ENCODE assay signal across 10 mouse cellular contexts in the genomic region with DNA sequence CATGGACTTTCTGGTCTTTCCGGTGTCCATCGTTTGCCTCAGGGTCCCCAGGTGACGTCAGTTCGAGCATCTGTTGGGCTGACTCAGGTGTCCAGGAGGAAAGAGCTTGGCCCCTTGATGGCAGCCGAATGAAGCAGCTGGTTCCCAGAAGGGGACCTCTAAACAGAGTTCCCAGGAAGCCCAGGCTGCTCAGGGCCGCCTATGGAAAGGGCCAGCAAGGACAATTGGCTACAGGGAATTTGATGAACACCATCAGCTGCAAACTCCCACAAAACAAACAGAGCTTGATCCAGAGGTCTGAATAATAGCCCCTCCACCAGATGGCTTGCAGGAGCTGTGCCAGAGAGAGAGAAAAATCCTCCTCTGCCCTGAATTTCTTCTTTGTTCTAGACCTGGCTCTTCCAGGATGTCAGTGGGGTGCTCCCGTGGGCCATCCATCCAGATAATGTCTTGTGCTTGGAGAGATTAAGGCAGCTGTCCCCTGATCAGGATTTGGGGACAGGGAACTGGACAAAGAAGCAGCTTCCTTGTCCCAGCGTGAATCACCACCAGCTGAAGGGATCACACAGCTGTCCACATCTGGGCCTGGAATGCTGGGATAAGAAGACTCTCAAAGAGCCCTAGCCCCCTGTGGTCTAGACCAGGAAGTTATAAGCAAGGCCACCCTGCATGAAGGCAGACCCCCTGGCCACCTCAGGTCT. TPM values are rescaled to one million over a fixed set of nuclear protein-coding genes. Genes with fewer than 3 reads are reported as not detected.
DNase-seq lines count a peak whose midpoint lies in the region; ATAC-seq and TF ChIP-seq lines count a peak whose summit lies in the region.
"Had no signal": no experiment of that assay in that cellular context is flagged by ENCODE, and none has a peak within 500 bp of the region (broad histone marks: within the 10 kb centered on the region; RNA-seq: fewer than 3 reads in every experiment).

No protein-coding gene starts in this region.

- no peak for TF ChIP-seq CTCF in intestine, postnatal 0 days (IDR thresholded peaks at IDR 0.05; ENCODE audit: low read depth)
- TF ChIP-seq CTCF in stomach, postnatal 0 days (IDR thresholded peaks at IDR 0.05; ENCODE audit: low read depth): no peak

- 63% methylated on average over 8 of the region's 8 CpGs for WGBS in intestine, embryonic 14.5 days
- WGBS in intestine, postnatal 0 days: 69% methylated on average over 8 of the region's 8 CpGs
- WGBS in intestine, embryonic 16.5 days: 58% methylated on average over 8 of the region's 8 CpGs
- whole genome bisulfite sequencing in stomach, postnatal 0 days: 55% methylated on average over 8 of the region's 8 CpGs

- peaks cover 12% of the 10 kb centered on the region for H3K4me1 ChIP-seq in intestine, embryonic 14.5 days (replicated peaks; ENCODE audit: control insufficient read depth, insufficient read depth, low read length)
- no peaks in the 10 kb centered on the region for H3K4me1 ChIP-seq in intestine, postnatal 0 days (replicated peaks; ENCODE audit: control insufficient read depth, insufficient read depth, low read length)
- H3K4me1 ChIP-seq in intestine, embryonic 16.5 days (ENCODE audit: control insufficient read depth, insufficient read depth, low read length): peaks cover 21% of the 10 kb centered on the region
- no peaks in the 10 kb centered on the region for H3K4me1 ChIP-seq in stomach, postnatal 0 days (replicated peaks; ENCODE audit: control insufficient read depth, insufficient read depth)

- H3K9ac ChIP-seq in intestine, embryonic 14.5 days (ENCODE audit: low read length): no peak overlapping the region
- no peak overlapping the region for H3K9ac ChIP-seq in intestine, postnatal 0 days (ENCODE audit: low read depth, low read length)
- H3K9ac ChIP-seq in intestine, embryonic 16.5 days (ENCODE audit: low read depth, low read length): no peak overlapping the region
- H3K9ac ChIP-seq in stomach, postnatal 0 days (ENCODE audit: low read length): 0 out of 2 replicates have a peak overlapping the region, but pooled peaks have one; percentile 23

- no peaks in the 10 kb centered on the region for H3K9me3 ChIP-seq in intestine, embryonic 14.5 days (ENCODE audit: control insufficient read depth, low read length)
- H3K9me3 ChIP-seq in intestine, postnatal 0 days (ENCODE audit: control insufficient read depth): no peaks in the 10 kb centered on the region
- no peaks in the 10 kb centered on the region for H3K9me3 ChIP-seq in intestine, embryonic 16.5 days (ENCODE audit: control insufficient read depth, low read length)
- H3K9me3 ChIP-seq in stomach, postnatal 0 days (ENCODE audit: control insufficient read depth, low read length): no peaks in the 10 kb centered on the region

- no peak overlapping the region for H3K4me3 ChIP-seq in intestine, embryonic 14.5 days (ENCODE audit: low read depth, low read length)
- no peak overlapping the region for H3K4me3 ChIP-seq in intestine, postnatal 0 days (ENCODE audit: low read depth, low read length)
- no peak overlapping the region for H3K4me3 ChIP-seq in intestine, embryonic 16.5 days (ENCODE audit: low read length)
- no peak overlapping the region for H3K4me3 ChIP-seq in stomach, postnatal 0 days (ENCODE audit: low read depth, low read length)

- peak overlapping the region; percentile 80 for H3K27ac ChIP-seq in intestine, embryonic 14.5 days (ENCODE audit: low read depth)
- no peak overlapping the region; the same call in 1 of the 2 replicates for H3K27ac ChIP-seq in intestine, postnatal 0 days (ENCODE audit: low read depth, low read length)
- peak overlapping the region; percentile 64 for H3K27ac ChIP-seq in intestine, embryonic 16.5 days (ENCODE audit: low read length)
- H3K27ac ChIP-seq in stomach, postnatal 0 days (replicated peaks): peak overlapping the region; percentile 53

- H3K4me2 ChIP-seq in intestine, embryonic 14.5 days (ENCODE audit: low read length): no peak overlapping the region
- no peak overlapping the region for H3K4me2 ChIP-seq in intestine, postnatal 0 days (replicated peaks; ENCODE audit: low read depth)
- no peak overlapping the region for H3K4me2 ChIP-seq in intestine, embryonic 16.5 days (ENCODE audit: low read depth, low read length)
- H3K4me2 ChIP-seq in stomach, postnatal 0 days (replicated peaks; ENCODE audit: low read depth): no peak overlapping the region

- no peak for TF ChIP-seq EP300 in stomach, postnatal 0 days (optimal IDR thresholded peaks at IDR 0.05)

- no peak for ATAC-seq in intestine, embryonic 14.5 days (replicated peaks; ENCODE audit: low FRiP score, low TSS enrichment, low read depth)
- ATAC-seq in intestine, postnatal 0 days: no peak
- ATAC-seq in intestine, embryonic 16.5 days: peak; percentile 78
- ATAC-seq in stomach, postnatal 0 days (ENCODE audit: low FRiP score, low TSS enrichment): peak; percentile 41; the same call in 1 of the 2 replicates

- peak; percentile 75 for DNase-seq in intestine, embryonic 14.5 days (ENCODE audit: low spot score)
- peak; percentile 25 for DNase-seq in urinary bladder, postnatal 14 days (ENCODE audit: low spot score)
- no peak for DNase-seq in urinary bladder, postnatal 25 days (ENCODE audit: low spot score)
- no peak for DNase-seq in stomach, postnatal 0 days (ENCODE audit: low spot score)
- DNase-seq in right cerebral cortex, adult 2 months (ENCODE audit: low spot score in 2 of 2): no peak
- no peak for DNase-seq in cerebellum, adult 8-10 months
- DNase-seq: adrenal gland, adult 8-10 months; layer of hippocampus, postnatal 36 days had no signal

- H3K36me3 ChIP-seq in intestine, embryonic 14.5 days (ENCODE audit: control insufficient read depth, insufficient read depth, low read length): no peaks in the 10 kb centered on the region
- H3K36me3 ChIP-seq in intestine, postnatal 0 days (ENCODE audit: control insufficient read depth, insufficient read depth): no peaks in the 10 kb centered on the region
- H3K36me3 ChIP-seq in intestine, embryonic 16.5 days (ENCODE audit: control insufficient read depth, insufficient read depth, low read length): no peaks in the 10 kb centered on the region
- no peaks in the 10 kb centered on the region for H3K36me3 ChIP-seq in stomach, postnatal 0 days (ENCODE audit: control insufficient read depth, insufficient read depth, low read length)

- no peaks in the 10 kb centered on the region for H3K27me3 ChIP-seq in intestine, embryonic 14.5 days (replicated peaks; ENCODE audit: control insufficient read depth, insufficient read depth, low read length)
- no peaks in the 10 kb centered on the region for H3K27me3 ChIP-seq in intestine, postnatal 0 days (replicated peaks; ENCODE audit: control insufficient read depth, insufficient read depth, low read length)
- no peaks in the 10 kb centered on the region for H3K27me3 ChIP-seq in intestine, embryonic 16.5 days (replicated peaks; ENCODE audit: control insufficient read depth, insufficient read depth, low read length)
- H3K27me3 ChIP-seq in stomach, postnatal 0 days (ENCODE audit: control insufficient read depth, insufficient read depth, low read length): no peaks in the 10 kb centered on the region

RNA-seq across cellular contexts. Expression of gene Col15a1, which starts 29.6 kb away (rescaled TPM):
- 15.4 and 15.5 TPM in 2 replicates for polyA plus RNA-seq in intestine, embryonic 14.5 days (2014; fragmentation: Nextera tagmentation; extraction: Ambion mirVana)
- 13.0 and 13.1 TPM in 2 replicates for polyA plus RNA-seq in intestine, postnatal 0 days (2015; fragmentation: Nextera tagmentation; extraction: Ambion mirVana)
- polyA plus RNA-seq in intestine, embryonic 16.5 days (2015; fragmentation: Nextera tagmentation; extraction: Ambion mirVana): 12.7 and 15.1 TPM in 2 replicates
- polyA plus RNA-seq in stomach, postnatal 0 days (2015; fragmentation: Nextera tagmentation; extraction: Ambion mirVana): 25.0 and 28.6 TPM in 2 replicates

Comparison
In these comparisons a context has a peak if more than half of its experiments do, and no peak if none do; other contexts are left out.
1. ATAC-seq: peak in intestine, embryonic 16.5 days (single experiment) and stomach, postnatal 0 days (single experiment); none in intestine, embryonic 14.5 days (single experiment) and intestine, postnatal 0 days (single experiment).
2. DNase-seq: peak in intestine, embryonic 14.5 days (single experiment) and urinary bladder, postnatal 14 days (single experiment); none in urinary bladder, postnatal 25 days (single experiment), stomach, postnatal 0 days (single experiment), right cerebral cortex, adult 2 months (0 of 2) and cerebellum, adult 8-10 months (single experiment).